Mouse (Mus musculus) E14TG2a.4 (cell line): ENCODE data around the gene Fstl4.

Experiments used
- CTCF ChIP-seq: conservative IDR thresholded peaks from 2 replicates; pipeline ENCODE4 v1.5.1; 2014; ENCODE audit warnings: low read length
- NANOG ChIP-seq: IDR thresholded peaks from 2 replicates; pipeline ENCODE4 v1.6.1; 2014; ENCODE audit warnings: borderline replicate concordance, low read length, mixed read lengths
- POU5F1 ChIP-seq: IDR thresholded peaks from 2 replicates; pipeline ENCODE4 v1.6.1; 2014; ENCODE audit warnings: low read length, borderline replicate concordance

GRCm38 (mm10) chr11:53229011-53229410 is 464.6 kb downstream of the Fstl4 start:
- TF ChIP-seq CTCF, result no peak
- no peak for TF ChIP-seq POU5F1
- TF ChIP-seq NANOG, result no peak
